Mouse (Mus musculus) forebrain, embryonic 14.5 days (tissue): Measurements from ENCODE around the gene Rad1. TPM values are rescaled to one million over a fixed set of nuclear protein-coding genes. Genes with fewer than 3 reads are reported as not detected.
"Not testable (repeated sequence)": the region's sequence is repeated elsewhere in the genome, so short reads cannot be mapped to it uniquely, and the experiment has no call there.

Source experiments
- ATAC-seq: fragments of 200-750 bp; cut with Nextera tagmentation; 2 replicates; pipeline ENCODE4 v1.8.0; 2017; ENCODE audit warnings: mild to moderate bottlenecking, moderate library complexity
- DNase-seq: peaks from one replicate; pipeline ENCODE4 v3.0.0-alpha.2; 2015; ENCODE audit warnings: low spot score
- H3K27ac ChIP-seq: fragments of 300-500 bp; sonication (generic); 2 replicates; pipeline ENCODE4 v1.5.1; 2014; ENCODE audit warnings: low read depth, mild to moderate bottlenecking, control low read depth, low read length, moderate library complexity
- H3K27me3 ChIP-seq: fragments of 300-500 bp; sonication (generic); replicated peaks from 2 replicates; pipeline ENCODE4 v1.6.1; 2014; ENCODE audit warnings: low read length, control low read depth, mixed read lengths; ENCODE audit not compliant: control insufficient read depth, insufficient read depth
- H3K36me3 ChIP-seq: fragments of 300-500 bp; sonication (generic); 2 replicates; pipeline ENCODE4 v1.6.1; 2014; ENCODE audit warnings: low read length, control low read depth; ENCODE audit not compliant: control insufficient read depth, insufficient read depth
- H3K4me1 ChIP-seq: fragments of 300-500 bp; sonication (generic); 2 replicates; pipeline ENCODE4 v1.6.1; 2014; ENCODE audit warnings: antibody characterized with exemption, low read length, control low read depth; ENCODE audit not compliant: control insufficient read depth, insufficient read depth
- H3K4me2 ChIP-seq: fragments of 300-500 bp; sonication (generic); 2 replicates; pipeline ENCODE4 v1.6.1; 2014; ENCODE audit warnings: mild to moderate bottlenecking, control low read depth, low read length
- H3K4me3 ChIP-seq: fragments of 300-500 bp; sonication (generic); 2 replicates; pipeline ENCODE4 v1.5.1; 2014; ENCODE audit warnings: low read depth, low read length, control low read depth
- H3K9ac ChIP-seq: fragments of 300-500 bp; sonication (generic); 2 replicates; pipeline ENCODE4 v1.6.1; 2014; ENCODE audit warnings: mild to moderate bottlenecking, low read length, control low read depth, moderate library complexity
- H3K9me3 ChIP-seq: fragments of 300-500 bp; sonication (generic); replicated peaks from 2 replicates; pipeline ENCODE4 v1.6.1; 2016; ENCODE audit warnings: low read length, control low read depth, mixed read lengths; ENCODE audit not compliant: control insufficient read depth
- WGBS: fragments of 180-500 bp; shearing (Covaris S2); extraction: QIAGEN DNeasy Blood & Tissue Kit; methylation state at CpG from one replicate; pipeline ENCODE4 v1.1.7; 2014; 5-methylcytosine and 5-hydroxymethylcytosine counted together
- polyA plus RNA-seq: library from polyadenylated mRNA; unstranded; fragments of >200 nt; fragmentation: Nextera tagmentation; extraction: Ambion mirVana; gene quantifications from 2 replicates; pipeline ENCODE4 v1.2.1, GENCODE M21; 2014

Gene Rad1
- polyA plus RNA-seq, 1 experiment from 2014 or later: 14.3 TPM

DNA sequence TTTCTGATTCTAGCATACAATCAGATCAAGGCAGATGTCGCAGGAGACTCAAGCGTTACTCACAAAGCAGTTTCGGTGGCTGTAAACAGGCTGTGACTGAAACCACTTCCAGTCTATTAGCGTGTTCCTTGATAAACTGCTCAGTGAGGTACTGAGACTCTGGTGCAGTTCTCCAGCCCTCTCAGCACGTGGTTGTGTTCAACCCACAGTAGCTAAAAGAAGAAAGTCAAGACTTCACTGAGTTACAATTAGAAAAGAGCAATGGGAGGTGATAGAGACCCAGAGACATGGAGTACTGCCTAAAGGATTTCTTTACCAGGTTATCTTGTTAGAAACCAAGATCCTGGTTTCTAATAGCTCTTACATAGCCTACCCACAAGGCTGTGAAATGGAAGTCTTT, 13.8 kb downstream of the Rad1 start:
- no peak for ATAC-seq
- DNase-seq: no peak
- Histone ChIP-seq H3K4me2 (no peak overlapping the region), H3K4me3 (no peak overlapping the region), H3K4me1 (no peaks in the 10 kb centered on the region), H3K36me3 (peaks cover 5% of the 10 kb centered on the region; the same call in 1 of the 2 replicates), H3K27ac (no peak overlapping the region), H3K9me3 (no peaks in the 10 kb centered on the region), H3K27me3 (no peaks in the 10 kb centered on the region), H3K9ac (no peak overlapping the region)
- WGBS: 84% methylated on average over 5 of the region's 5 CpGs

DNA sequence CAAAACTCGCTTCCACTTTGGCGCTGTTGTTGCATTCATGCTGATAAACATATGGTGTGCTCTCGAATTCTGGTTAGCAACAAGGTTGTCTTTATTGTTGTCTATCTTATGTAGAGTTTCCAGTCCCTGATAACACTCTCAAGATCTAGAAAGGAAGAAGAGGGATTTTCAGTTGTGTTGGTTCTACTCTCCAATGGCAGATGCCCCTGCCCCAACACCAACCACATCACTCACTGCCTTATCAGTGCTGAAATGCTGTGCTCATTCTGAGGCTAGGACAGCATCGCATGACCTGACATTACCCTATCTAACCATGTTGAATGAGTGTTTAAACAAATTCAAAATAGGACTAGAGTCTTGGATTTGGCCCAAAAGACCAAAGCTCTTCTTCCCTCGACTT, 14.2 kb downstream of the Rad1 start:
- DNase-seq (no peak), ATAC-seq (no peak)
- Histone ChIP-seq H3K27ac (no peak overlapping the region), H3K4me3 (no peak overlapping the region), H3K27me3 (no peaks in the 10 kb centered on the region), H3K4me1 (no peaks in the 10 kb centered on the region), H3K9me3 (no peaks in the 10 kb centered on the region), H3K36me3 (peaks cover 5% of the 10 kb centered on the region; the same call in 1 of the 2 replicates), H3K9ac (no peak overlapping the region), H3K4me2 (no peak overlapping the region)
- WGBS: 85% methylated on average over 5 of the region's 5 CpGs

DNA sequence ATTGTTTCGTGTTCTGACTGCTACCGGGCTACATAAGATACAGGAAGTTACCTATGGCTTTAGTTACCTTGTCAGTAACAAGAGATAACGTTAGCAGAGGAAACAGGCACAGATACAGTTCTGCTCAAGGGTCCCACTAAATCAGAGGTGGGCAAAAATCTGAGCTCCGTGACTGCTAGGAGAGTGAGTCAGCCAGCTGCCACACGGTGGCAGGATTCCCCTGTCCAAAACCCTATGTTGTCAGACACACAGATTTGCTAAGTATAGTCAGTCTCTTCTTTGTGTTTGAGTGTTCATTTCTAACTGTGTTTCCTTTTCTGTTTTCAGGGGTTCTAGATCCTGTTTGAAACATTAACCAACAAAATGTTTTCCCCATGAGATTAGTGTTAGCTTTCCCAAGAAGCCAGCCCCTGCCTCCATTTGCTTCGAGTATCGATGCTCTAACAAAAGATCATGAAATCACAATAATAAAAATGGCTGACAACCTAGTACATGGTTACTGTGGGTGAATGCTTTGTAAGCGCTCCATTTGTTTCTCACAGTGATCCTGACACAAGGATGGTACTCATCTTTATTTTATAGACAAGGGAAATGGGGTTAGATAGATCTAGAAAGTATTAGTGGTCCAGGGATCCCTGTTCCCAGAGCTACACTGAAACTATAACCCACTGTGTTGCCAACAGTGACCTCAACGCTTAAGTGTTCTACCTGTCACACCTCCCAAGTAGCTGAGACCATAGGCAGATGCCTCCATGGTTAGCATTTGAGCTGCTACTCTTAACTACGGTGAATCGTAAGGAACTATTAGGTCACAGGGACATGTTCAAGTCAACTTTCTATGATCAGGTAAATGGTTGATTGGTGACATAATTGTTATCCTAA, 15.3 kb downstream of the Rad1 start:
- H3K27me3 ChIP-seq: no peaks in the 10 kb centered on the region
- no peak overlapping the region for H3K4me3 ChIP-seq
- peak; percentile 96 for ATAC-seq
- H3K9ac ChIP-seq: no peak overlapping the region
- H3K36me3 ChIP-seq: peaks cover 1% of the 10 kb centered on the region; the same call in 1 of the 2 replicates
- WGBS: 58% methylated on average over 11 of the region's 11 CpGs
- H3K4me1 ChIP-seq: no peaks in the 10 kb centered on the region
- no peak overlapping the region for H3K4me2 ChIP-seq
- H3K9me3 ChIP-seq: no peaks in the 10 kb centered on the region
- DNase-seq: peak; percentile 83
- no peak overlapping the region for H3K27ac ChIP-seq

DNA sequence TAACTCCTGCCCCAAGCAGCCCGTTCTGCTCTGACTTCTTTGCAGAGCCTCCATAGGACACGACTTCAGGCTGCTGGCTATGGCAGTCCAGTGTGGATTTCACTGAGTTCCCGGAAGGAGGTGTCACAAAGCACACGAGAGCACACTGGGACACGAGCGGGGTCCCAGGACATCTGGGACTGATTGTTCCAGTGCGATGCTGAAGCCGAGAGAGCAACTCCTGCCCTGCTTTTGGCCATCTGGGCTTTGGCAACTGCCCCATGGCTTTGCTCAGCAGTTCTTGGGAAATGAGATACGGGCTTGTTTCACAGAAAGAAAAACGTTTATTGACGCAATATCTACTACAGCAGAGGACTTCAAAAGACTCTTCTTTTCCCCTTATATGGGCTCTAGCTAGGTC, 20.3 kb downstream of the Rad1 start:
- H3K9ac ChIP-seq: no peak overlapping the region
- H3K4me3 ChIP-seq: no peak overlapping the region
- H3K27me3 ChIP-seq: no peaks in the 10 kb centered on the region
- H3K4me2 ChIP-seq: no peak overlapping the region
- ATAC-seq (no peak), DNase-seq (no peak)
- H3K4me1 ChIP-seq: no peaks in the 10 kb centered on the region
- H3K9me3 ChIP-seq: no peaks in the 10 kb centered on the region
- no peak overlapping the region for H3K27ac ChIP-seq
- no peaks in the 10 kb centered on the region for H3K36me3 ChIP-seq
- WGBS: 85% methylated on average over 11 of the region's 11 CpGs

DNA sequence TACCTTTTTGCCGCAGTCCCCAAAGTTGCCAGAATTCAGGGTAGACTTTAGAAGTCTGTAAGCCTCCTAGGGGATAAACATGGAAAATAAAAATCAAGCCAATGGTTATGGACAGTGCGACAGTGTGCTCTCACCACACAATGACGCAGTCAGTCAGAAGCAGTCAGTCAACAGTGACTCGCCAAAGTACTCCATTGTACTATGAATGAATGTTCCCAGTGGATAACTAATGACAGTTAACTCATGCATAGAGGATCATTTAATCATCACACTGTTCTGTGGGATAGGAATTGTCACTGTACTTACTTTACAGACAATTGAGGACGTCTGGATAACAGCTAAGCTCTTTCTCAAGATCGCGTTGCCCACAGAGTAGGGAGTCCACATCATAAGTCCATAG, 29.3 kb downstream of the Rad1 start:
- Histone ChIP-seq H3K4me3 (no peak overlapping the region), H3K27ac (no peak overlapping the region), H3K27me3 (no peaks in the 10 kb centered on the region), H3K36me3 (no peaks in the 10 kb centered on the region), H3K9ac (no peak overlapping the region), H3K4me1 (no peaks in the 10 kb centered on the region), H3K9me3 (no peaks in the 10 kb centered on the region), H3K4me2 (no peak overlapping the region)
- WGBS: 75% methylated on average over 7 of the region's 7 CpGs
- no peak for ATAC-seq
- DNase-seq: no peak

DNA sequence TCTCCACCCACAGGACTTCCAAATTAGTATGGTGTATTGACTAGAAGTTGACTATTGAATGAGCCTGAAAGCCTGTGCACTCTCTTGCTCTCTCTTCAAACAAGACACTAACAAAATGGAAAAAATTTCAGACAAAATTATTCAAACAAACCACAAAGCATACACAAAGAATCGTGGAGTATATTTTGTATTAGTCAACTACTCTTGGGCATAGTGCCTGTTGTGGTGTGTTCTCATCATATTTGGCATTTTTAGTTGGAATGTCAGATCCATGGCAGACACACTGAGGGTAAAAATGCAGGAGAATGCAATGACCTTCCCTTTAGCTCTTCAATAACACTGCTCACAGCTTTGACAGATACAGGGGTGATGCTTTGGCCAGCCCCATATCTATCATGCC, 40.1 kb downstream of the Rad1 start:
- Histone ChIP-seq H3K4me3 (no peak overlapping the region), H3K27me3 (no peaks in the 10 kb centered on the region), H3K36me3 (no peaks in the 10 kb centered on the region), H3K9ac (no peak overlapping the region), H3K9me3 (no peaks in the 10 kb centered on the region), H3K27ac (no peak overlapping the region), H3K4me1 (no peaks in the 10 kb centered on the region), H3K4me2 (no peak overlapping the region)
- ATAC-seq: no peak
- no peak for DNase-seq
- WGBS: 87% methylated on average over 1 of the region's 1 CpGs

DNA sequence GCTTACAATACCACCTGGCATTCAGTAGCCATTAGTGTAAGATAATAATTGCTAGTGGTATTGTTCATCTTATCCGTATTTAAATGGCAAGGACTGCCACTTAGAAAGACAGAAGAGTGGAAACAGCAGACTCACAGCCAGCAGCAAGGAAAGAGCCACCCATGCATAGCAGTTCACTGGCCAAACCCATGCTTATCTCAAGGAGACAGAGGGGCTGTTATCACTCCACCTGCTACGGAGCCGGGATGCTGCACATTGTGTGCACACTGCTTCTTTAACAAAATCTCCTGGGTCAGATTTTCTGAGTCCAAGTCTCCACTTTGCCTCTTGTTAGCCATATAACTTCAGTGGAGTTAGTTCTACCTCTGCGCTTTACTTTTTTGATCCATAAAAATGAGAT, 45.5 kb downstream of the Rad1 start:
- no peak for ATAC-seq
- 89% methylated on average over 4 of the region's 4 CpGs for WGBS
- Histone ChIP-seq H3K9ac (no peak overlapping the region), H3K9me3 (no peaks in the 10 kb centered on the region), H3K27me3 (no peaks in the 10 kb centered on the region), H3K4me1 (no peaks in the 10 kb centered on the region), H3K4me3 (no peak overlapping the region), H3K36me3 (no peaks in the 10 kb centered on the region), H3K4me2 (no peak overlapping the region), H3K27ac (no peak overlapping the region)
- no peak for DNase-seq

DNA sequence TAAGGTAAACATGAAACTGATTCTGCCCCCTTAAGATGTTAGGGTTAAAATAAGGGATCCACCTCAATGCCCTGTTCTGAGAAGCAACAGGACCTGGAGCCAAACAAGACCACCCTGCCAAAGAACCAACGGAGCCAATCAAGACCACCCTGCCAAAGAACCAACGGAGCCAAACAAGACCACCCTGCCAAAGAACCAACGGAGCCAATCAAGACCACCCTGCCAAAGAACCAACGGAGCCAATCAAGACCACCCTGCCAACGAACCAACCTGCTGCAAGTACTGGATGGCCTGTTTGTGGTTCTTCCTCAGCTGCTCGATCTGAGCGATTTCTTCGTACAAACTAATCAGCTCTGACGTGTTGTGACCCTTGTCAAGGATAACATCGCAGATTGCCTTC, 47.5 kb downstream of the Rad1 start:
- ATAC-seq, H3K36me3 ChIP-seq: not testable (repeated sequence)
- 91% methylated on average over 10 of the region's 10 CpGs for WGBS

DNA sequence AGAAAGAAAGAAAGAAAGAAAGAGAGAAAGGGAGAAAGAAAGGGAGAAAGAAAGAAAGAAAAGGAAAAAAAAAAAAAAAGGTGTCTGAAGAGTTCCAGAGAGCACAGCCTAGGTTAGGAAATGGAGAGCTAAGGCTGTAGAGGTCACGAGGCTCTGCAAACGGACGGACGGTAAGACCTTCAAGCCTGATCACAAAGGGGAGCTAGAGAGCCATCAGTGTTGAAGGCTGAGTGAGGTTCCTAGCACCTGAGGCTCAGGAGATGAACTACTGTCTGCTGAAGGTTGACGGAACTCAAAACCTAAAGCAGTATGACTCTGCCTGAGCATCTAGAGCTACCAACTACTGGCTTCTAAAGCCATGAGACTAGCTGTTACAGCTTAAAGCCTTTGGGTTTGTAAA, 48.8 kb downstream of the Rad1 start:
- 83% methylated on average over 5 of the region's 5 CpGs for WGBS
- no peak overlapping the region for H3K4me3 ChIP-seq
- ATAC-seq: no peak

More for the DNA sequence above, 47.5 kb downstream of the Rad1 start:
- H3K9me3 ChIP-seq, H3K27me3 ChIP-seq, H3K4me1 ChIP-seq, H3K4me3 ChIP-seq, H3K4me2 ChIP-seq, H3K27ac ChIP-seq, DNase-seq, H3K9ac ChIP-seq: not testable (repeated sequence)

More for the DNA sequence above, 48.8 kb downstream of the Rad1 start:
- Histone ChIP-seq H3K27ac (no peak overlapping the region), H3K4me2 (no peak overlapping the region), H3K27me3 (no peaks in the 10 kb centered on the region), H3K36me3 (no peaks in the 10 kb centered on the region), H3K9ac (no peak overlapping the region), H3K4me1 (no peaks in the 10 kb centered on the region), H3K9me3 (no peaks in the 10 kb centered on the region)
- DNase-seq: no peak
